Mouse (Mus musculus): Measurements from ENCODE around the gene Lamtor2. TPM values are rescaled to one million over a fixed set of nuclear protein-coding genes. Genes with fewer than 3 reads are reported as not detected.
"Not testable (repeated sequence)": the region's sequence is repeated elsewhere in the genome, so short reads cannot be mapped to it uniquely, and the experiment has no call there.

Lamtor2 gene
- 66.6 and 68.0 TPM in 2 replicates for total RNA-seq (2017)

DNA sequence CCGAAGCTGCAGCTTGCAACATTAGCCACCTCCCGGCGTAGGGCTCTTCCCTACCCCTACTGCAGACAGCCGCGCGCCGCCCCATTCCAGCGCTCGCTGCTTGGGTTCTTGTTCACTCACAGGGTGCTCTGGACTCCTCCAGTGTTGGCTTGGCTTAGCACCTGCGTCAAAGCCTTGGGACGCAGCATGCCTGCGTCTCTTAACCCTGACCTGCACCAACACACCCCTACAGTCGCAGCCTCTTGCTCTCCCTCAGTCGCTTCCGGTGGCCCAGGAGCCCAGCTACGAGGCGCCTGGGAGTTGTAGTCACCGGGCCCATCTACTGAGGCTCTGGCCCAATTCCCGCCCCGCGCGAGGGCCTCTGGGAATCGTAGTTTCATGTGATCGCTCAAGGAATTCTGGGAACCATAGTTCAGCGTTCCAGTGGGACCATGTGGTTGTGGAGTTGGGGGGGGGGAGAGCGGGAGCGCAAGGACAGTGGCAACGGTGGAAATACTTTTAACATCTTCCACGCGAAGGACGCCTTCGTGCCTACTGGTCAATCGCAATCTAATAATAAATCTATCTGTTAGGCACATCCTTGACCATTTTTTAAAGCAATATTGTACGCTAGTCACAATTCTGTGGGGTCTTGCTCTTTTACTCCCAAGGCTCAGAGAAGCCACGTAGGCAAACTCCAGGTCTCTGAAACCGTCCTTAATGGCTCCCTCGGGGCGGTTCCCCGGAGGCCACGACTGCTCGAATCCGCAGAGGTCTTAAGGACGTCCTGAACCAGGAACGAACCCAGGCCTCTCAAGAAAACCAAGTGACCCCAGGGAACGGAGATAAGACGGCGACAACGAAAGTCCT is at the start of gene Lamtor2:
Gene Lamtor2, minus strand, starts transcription at position 399 of the 849 bp plus-strand sequence.
- ATAC-seq (ENCODE audit: extremely low read depth, insufficient number of reproducible peaks, low FRiP score, poor library complexity, severe bottlenecking): peak; percentile 76

DNA sequence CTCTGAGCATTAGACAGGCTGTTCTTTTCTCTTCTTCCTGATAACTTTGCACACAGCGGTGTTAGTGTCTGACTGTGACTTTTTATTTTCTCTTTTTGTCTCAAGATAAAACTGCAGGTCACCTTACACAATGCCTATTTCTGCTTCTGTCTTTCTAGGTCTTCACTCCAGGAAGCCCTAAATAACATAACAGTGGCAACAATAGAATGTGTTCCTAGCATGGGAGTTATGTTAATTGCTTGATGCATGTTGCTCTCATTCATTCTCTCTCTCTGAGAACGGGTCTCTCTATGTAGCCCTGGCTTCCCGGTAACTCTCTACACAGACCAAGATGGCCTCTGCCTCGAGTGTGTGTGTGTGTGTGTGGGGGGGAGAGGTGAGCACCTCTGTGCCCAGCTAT is 49.6 kb upstream of the Lamtor2 start:
- no peak for ATAC-seq (ENCODE audit: extremely low read depth, insufficient number of reproducible peaks, low FRiP score, poor library complexity, severe bottlenecking)

DNA sequence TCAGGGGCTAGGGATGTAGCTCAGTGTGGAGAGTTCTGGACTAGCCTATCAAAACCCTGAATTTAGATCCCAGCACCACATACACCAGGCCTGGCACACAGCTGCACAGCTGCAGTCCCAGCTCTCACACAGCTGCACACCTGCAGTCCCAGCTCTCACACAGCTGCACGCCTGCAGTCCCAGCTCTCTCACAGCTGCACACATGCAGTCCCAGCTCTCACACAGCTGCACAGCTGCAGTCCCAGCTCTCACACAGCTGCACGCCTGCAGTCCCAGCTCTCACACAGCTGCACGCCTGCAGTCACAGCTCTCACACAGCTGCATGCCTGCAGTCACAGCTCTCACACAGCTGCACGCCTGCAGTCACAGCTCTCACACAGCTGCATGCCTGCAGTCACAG is 43.7 kb upstream of the Lamtor2 start:
- ATAC-seq (ENCODE audit: extremely low read depth, insufficient number of reproducible peaks, low FRiP score, poor library complexity, severe bottlenecking): not testable (repeated sequence)

DNA sequence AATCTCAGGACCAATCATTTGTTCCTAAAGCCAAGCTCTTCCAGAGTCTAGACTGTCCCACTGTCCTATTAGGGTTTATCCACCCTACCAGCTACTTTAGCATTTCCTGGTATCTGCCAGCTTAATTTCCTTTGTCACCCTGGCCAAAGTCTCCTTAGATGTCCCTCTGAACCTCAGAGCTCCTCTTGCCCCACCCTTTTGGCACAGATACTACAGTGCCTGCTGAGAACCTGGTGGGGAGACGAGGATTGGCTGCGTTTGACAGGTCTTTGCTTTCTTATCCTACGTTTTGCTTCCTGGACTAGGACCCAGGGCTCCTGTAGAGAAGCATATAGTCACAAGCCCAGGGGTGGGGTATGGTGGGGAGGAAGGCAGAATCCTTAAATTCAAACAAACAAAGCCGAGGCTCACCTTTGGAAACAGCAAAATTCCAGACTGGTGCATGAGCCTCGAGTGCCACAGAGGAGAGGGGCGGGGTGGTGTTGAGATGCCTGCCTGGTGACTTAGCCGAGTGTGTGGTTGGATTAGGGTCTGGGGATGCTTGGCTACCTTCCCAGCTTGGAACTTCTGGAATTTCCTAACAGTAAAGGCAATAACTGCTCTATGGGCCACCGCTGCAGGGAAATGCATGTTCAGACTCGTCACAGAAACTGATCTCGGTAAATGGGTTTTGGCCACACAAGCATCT is 41.2 kb upstream of the Lamtor2 start:
- no peak for ATAC-seq (ENCODE audit: extremely low read depth, insufficient number of reproducible peaks, low FRiP score, poor library complexity, severe bottlenecking)

DNA sequence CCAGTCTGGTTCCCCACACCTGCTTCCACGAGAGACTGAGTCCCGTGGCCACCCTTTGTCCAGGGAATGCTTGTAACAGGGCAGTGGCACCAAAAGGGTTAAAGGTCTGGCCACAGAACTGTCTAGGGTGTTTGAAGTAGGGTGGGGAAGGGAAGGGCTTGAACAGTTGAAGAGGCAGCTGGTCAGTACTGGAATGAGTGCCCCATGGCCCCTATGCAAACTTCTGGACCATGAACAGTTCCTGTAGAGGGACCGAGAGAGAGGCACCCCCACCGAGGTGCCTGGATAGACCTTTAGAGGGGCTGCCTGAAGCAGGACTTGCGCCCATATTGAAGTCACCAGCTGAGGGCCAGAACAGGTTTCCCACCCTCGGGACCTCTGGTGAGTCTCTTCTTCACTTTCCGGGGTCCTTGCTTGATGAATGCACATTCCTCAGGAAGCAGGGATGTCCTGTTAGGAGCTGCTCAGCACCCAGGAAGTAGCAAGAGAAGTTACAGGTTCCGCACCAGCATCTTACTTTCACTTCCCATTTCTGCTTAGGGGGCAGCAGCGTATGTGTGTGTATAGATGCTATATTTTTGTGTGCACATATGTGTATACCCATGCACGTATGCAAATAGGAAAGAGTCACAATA is 40.2 kb upstream of the Lamtor2 start:
- ATAC-seq (ENCODE audit: extremely low read depth, insufficient number of reproducible peaks, low FRiP score, poor library complexity, severe bottlenecking): peak; percentile 75

DNA sequence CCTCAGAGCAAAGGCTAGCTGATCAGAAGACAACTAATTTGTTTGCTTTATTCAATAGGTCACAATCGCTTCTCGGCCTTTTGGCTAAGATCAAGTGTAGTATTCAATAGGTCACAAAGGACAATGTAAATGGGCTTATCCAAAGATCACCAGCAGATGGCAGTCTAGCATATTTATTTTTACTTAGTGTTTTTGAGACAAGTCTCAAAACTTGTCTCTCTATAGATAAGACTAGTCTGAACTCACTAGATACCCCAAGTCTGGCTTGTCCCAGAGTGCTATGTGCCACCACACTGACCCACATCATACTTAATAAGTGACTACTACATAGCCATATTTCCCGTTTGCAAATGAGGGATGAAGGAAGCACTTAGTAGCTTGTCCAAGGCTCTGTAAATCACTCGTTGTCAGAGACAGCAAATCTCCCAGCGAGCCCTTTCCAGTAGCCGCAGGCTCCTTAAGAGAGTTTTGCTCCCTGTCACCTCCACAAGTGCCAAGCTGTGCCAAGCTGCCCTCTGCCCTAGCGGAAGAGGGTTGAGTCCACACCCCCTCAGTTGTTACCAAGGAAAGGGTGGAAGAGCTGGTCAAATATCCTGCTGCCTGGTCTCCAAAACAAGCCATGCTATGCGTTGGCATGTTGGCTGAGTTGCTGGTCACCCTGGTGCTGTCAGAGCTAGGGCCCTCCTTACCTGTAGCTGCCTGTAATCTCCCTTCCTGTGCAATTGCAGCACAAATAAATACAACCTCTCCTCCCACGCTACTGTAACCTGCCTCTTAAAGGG is 39.3 kb upstream of the Lamtor2 start:
- ATAC-seq (ENCODE audit: extremely low read depth, insufficient number of reproducible peaks, low FRiP score, poor library complexity, severe bottlenecking): peak; percentile 59

DNA sequence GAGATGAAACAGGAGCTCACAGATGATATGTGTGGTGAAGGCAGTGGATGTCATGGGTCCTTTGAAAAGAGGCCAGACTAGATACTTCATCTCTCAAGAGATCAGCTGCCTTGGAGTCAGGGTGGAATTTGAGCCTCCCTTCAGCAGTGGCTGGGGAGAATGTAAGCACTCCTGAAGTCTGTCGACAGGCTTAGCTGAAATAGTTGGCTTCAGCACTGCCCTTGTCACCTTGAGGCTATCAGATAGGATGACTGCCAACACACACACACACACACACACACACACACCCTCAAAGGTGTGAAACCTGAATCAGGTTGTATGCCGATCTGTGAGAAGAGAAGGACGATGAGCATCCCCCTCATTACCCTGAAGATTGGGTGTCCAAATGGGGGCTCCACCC is 38.2 kb upstream of the Lamtor2 start:
- ATAC-seq (ENCODE audit: extremely low read depth, insufficient number of reproducible peaks, low FRiP score, poor library complexity, severe bottlenecking): no peak

DNA sequence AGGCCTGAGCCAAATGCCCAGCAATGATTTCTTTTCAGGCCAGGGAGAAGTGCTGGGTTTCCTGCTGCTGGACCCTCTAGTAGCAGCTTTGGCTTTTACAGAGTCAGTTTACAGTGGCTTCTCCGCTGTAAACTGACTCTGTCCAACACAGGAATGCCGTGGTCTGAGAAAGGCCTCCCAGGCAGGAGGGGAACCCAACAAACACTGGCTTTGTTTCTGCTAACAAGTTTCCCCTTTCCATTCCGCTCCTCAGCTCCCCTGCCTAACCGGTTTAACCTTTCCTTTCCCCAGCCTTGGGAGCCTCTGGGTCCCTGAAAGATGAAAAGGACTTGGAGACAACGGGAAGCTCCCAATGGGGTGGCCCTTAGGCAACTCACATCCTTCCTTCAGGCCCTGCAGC is 37.4 kb upstream of the Lamtor2 start:
- no peak for ATAC-seq (ENCODE audit: extremely low read depth, insufficient number of reproducible peaks, low FRiP score, poor library complexity, severe bottlenecking)

DNA sequence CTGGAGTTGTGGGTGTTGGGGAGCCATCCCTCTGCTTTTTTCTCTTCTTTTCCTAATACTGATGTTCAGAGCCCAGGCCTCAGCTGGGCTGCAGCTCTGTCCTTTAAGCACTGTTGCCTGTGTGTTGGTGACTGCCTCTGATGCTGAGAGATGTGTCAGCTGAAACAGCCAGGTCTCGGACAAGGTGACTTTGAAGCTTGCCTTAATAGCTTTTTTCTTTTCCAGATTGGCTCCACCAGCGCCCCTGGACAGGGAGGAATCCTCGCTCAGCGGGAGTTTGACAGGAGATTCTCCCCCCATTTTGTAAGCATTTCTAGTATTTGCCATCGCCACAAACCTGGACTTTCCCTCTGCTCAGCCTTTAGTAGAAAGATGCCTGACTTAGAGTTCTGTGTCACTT is 33.8 kb upstream of the Lamtor2 start:
- no peak for ATAC-seq (ENCODE audit: extremely low read depth, insufficient number of reproducible peaks, low FRiP score, poor library complexity, severe bottlenecking)

DNA sequence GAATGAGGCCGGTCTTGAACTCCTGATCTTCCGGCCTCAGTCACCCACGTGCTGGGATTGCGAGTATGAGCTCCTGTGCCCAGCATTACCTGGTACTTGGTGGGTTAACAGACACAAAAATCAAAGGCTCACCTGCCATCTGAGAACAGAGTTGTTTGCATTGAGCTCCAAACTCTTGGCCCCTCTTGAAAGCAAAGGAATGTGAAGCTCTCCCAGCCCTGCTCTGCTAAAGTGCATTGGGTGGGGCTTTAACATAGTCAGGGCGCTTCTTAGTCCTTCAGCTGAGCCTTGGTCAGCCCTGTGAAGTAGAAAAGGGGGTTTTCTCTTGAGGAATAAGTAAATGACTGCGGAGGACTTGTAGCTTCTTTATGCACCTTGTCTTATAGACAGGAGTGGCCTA is 32.9 kb upstream of the Lamtor2 start:
- ATAC-seq (ENCODE audit: extremely low read depth, insufficient number of reproducible peaks, low FRiP score, poor library complexity, severe bottlenecking): no peak

DNA sequence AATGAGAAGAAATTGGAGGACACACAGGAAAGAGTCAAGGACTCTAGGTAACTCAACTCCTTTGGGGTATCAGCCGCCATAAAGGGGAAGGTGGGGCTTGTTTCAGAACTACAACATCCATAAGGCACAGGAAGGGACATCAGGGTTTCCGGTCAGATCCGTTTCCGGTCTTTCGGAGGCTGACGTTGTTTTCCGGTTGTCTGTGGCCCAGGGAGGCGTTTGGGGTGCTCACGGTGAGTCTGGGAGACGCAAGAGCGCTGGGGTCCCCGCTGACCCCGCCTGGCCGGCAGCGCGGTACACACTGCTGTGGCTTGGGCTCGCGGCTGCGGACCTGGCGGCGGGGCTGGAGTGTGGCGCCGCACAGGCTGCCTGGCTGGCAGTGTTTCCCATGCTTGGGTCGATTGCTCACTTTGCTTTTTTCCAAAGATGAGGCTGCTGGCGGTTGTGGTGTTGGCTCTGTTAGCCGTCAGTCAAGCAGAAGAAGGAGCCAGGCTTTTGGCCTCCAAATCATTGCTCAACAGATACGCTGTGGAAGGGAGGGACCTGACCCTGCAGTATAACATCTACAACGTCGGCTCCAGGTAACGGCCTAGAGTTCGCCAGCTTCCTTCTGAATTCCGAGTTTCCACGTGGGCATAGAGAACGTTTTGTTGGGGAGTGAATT is 26.7 kb upstream of the Lamtor2 start:
- peak; percentile 98 for ATAC-seq (ENCODE audit: extremely low read depth, insufficient number of reproducible peaks, low FRiP score, poor library complexity, severe bottlenecking)

DNA sequence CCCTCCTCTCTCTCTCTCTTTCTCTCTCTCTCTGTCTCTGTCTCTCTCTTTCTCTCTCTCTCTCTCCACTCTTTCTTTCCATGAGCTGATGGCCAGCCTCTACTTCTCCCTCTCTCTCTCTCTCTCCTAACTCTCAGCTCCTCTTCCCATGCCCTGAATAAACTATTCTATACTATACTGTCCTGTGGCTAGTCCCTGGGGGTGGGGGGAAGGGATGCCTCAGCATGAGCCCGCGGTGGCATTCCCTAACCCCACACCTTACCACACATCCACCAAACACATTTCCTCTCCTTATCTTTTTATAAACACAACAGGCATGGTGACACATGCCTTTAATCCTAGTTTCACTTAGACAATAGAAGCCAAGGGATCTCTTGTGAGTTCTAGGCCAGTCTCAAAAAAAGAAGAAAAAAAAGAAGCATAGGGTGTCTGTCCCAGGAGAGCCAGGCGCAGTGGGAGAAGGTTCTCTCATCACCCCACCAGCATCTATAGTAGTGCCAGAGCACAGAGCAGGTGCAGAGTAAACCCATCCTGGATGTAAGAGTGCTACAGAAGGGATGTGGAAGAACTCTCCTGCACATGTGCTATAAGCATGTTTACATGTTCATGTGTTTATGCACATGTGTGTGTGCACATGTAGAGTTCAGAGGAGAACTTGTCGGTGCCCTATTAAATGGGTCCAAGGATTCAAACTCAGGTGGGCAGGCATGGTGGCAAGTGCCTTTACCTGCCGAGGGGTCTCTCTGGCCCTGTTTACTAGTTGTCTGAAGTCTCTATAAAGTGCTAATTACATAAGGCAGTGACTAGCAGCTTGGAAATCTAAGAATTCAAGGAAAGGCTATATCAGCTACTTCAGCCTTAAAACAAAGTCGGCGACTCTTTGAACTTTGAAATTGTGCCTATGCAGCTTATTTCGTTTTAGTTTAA is 25.9 kb upstream of the Lamtor2 start:
- ATAC-seq (ENCODE audit: extremely low read depth, insufficient number of reproducible peaks, low FRiP score, poor library complexity, severe bottlenecking): no peak

DNA sequence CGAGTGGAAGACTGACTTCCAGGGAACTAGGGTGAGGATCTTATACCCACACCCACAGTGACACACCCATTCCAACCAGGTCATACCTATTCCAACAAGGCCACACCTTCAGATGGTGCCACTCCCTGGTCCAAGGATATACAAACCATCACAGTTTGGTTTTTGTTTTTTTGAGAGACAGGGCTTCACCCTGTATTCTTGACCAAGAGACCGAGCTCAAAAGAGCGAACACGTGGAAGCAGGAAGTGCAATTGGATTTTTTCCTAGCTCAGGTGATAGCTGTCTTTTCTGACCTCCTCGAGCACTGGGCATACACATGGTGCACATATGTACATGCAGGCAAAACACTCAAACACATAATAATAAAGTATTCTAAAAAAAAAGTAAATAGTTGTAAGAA is 25.0 kb upstream of the Lamtor2 start:
- ATAC-seq (ENCODE audit: extremely low read depth, insufficient number of reproducible peaks, low FRiP score, poor library complexity, severe bottlenecking): not testable (repeated sequence)

DNA sequence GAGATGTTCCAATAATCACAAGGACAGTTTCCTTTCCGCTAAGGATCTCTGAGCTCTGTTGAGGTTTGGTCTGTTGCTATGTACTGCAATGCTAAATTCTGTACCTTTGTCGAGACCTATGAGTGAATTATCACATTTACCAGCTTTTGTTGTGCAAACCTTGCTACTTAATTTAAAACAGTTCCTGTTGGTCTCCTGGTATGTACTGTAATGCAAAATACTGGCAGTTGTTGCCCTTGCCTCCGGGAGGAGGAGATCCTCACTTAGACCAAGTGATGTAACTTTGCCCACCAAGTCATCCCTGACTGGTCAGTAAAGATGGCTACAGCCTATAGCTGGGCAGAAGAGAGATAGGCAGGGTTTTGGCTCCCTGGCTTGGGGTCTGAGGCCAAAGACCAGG is 22.7 kb upstream of the Lamtor2 start, which contains the start of gene Ssr2:
Gene Ssr2, plus strand, starts transcription at position 337 of the 400 bp plus-strand sequence.
- no peak for ATAC-seq (ENCODE audit: extremely low read depth, insufficient number of reproducible peaks, low FRiP score, poor library complexity, severe bottlenecking)

DNA sequence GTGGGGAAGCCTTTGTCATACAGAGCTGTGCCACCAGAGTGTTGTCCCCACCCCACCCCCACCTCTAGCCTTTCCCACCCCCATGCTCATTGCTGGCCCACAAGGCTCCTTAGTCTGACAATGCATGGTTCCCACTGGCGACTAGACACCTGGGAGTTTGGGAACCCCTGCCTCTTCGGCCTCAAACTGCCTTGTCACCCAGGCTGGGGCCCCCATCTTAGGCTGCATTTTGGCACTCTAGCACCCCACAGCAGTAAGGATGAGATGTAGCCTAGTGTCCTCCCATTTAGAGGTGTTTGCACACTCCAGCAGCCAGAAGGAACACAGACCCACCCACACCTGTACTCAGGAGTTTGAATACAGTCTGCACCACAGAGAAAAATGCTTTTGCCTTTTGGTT is 20.9 kb upstream of the Lamtor2 start:
- no peak for ATAC-seq (ENCODE audit: extremely low read depth, insufficient number of reproducible peaks, low FRiP score, poor library complexity, severe bottlenecking)

DNA sequence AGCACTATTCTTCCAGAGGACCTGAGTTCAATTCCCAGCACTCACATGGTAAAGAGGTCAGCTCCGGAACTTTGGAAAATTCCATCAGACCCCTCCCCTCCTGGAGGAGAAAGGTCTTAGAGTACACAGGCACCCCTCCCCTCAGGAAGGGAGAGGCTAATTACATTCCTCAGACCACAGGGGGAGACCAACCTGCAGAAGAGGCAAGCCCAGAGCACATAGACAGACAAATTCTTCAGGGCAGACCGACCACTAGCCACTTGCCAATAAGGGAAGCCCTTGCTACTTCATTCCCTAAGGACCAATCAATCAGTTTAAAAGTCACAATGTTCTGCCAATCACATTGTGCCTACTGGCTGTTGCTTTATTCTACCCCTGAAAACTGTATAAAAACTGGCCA is 20.0 kb upstream of the Lamtor2 start:
- ATAC-seq (ENCODE audit: extremely low read depth, insufficient number of reproducible peaks, low FRiP score, poor library complexity, severe bottlenecking): no peak

DNA sequence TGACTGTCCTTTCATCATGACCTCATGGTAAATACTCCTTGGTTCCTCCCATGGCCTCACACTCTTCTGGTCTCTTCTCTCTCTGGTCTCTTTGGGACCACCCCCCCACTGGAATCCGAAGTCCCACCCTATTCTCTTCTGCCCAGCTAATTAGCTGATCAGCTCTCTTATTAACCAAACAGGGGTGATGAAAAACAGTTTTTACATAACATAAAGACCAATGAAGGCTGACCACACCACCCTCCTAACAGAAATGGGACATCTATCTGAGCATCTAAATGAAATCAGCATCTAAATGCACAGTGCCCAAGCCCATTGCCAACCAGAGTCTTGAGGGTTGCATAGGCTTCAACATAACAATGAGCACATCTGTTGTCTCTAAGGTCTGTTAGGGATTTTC is 19.0 kb upstream of the Lamtor2 start:
- no peak for ATAC-seq (ENCODE audit: extremely low read depth, insufficient number of reproducible peaks, low FRiP score, poor library complexity, severe bottlenecking)

DNA sequence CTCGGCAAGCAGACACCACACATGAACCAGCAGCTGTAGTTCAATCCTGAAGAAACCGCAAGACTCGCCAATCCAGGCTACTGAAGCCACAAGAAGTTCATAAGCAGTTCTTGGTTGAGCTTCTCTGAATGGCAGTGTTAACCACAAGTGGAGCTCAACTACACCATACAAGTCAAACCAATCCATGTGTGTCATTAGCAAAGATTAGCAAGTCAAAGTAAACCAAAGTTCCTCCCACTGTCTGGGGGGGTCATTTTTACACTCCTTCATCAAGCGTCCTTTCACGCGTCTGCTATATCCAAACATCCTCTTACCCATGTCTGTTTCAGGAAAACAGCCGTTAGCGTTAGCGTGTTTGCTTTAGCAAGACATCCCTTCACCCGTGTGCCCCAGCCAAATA is 17.5 kb upstream of the Lamtor2 start:
- ATAC-seq (ENCODE audit: extremely low read depth, insufficient number of reproducible peaks, low FRiP score, poor library complexity, severe bottlenecking): no peak

Measured in neutrophil, adult 5-6 weeks (primary cell).